In the genomic region with DNA sequence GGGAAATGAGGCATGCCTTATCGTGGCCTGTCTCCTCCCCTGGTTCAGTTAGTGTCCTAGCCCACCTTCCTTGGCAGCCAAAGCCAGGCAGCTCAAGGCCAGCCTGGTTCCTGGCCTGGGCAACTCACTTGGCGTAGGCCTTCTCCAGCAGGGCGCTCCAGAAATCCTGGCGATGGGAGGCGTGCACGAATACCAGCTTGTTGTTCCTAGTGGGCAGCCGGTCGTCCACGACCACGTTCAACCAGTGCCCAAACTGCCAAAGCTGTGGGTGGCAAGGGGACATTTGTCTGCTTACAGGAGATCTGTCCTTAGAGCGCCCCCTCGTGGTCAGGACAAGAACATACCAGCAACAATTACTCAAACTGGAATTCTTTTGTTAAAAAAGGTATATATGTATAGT, we compare ENCODE assay signal across 9 mouse cellular contexts. TPM values are rescaled to one million over a fixed set of nuclear protein-coding genes. Genes with fewer than 3 reads are reported as not detected.
DNase-seq lines count a peak whose midpoint lies in the region; ATAC-seq and TF ChIP-seq lines count a peak whose summit lies in the region.
"Had no signal": no experiment of that assay in that cellular context is flagged by ENCODE, and none has a peak within 500 bp of the region (broad histone marks: within the 10 kb centered on the region; RNA-seq: fewer than 3 reads in every experiment).

No protein-coding gene starts in this region.

- H3K4me1 ChIP-seq in forebrain, embryonic 16.5 days (replicated peaks; ENCODE audit: control insufficient read depth, insufficient read depth, low read length): no peaks in the 10 kb centered on the region
- H3K4me1 ChIP-seq in kidney, adult 2 months (ENCODE audit: control insufficient read depth, insufficient read depth, low read length): no peaks in the 10 kb centered on the region
- H3K4me1 ChIP-seq in liver, adult 2 months (ENCODE audit: control insufficient read depth, insufficient read depth, low read length): peaks cover 4% of the 10 kb centered on the region; the same call in 1 of the 2 replicates

- H3K27ac ChIP-seq in forebrain, embryonic 16.5 days (ENCODE audit: low read length): no peak overlapping the region
- no peak overlapping the region for H3K27ac ChIP-seq in kidney, adult 2 months (ENCODE audit: insufficient read depth, low read depth, low read length)
- H3K27ac ChIP-seq in liver, adult 2 months (replicated peaks; ENCODE audit: insufficient read depth, low read depth, low read length): no peak overlapping the region

- TF ChIP-seq CTCF in kidney, adult 2 months (conservative IDR thresholded peaks at IDR 0.05; ENCODE audit: insufficient read depth, insufficient read length, low read depth, low read length): peak; percentile 71
- peak; percentile 69 for TF ChIP-seq CTCF in liver, adult 2 months (IDR thresholded peaks at IDR 0.05; ENCODE audit: low read depth, low read length)

- 15% methylated on average over 12 of the region's 12 CpGs for WGBS in forebrain, embryonic 16.5 days
- WGBS in kidney, adult 2 months: 16% methylated on average over 12 of the region's 12 CpGs
- 28% methylated on average over 12 of the region's 12 CpGs for WGBS in liver, adult 2 months

- no peaks in the 10 kb centered on the region for H3K9me3 ChIP-seq in forebrain, embryonic 16.5 days (ENCODE audit: control insufficient read depth, low read length)

- H3K4me3 ChIP-seq in forebrain, embryonic 16.5 days (replicated peaks; ENCODE audit: low read length): no peak overlapping the region
- H3K4me3 ChIP-seq in kidney, adult 2 months (ENCODE audit: insufficient read depth, low read depth, low read length): no peak overlapping the region
- no peak overlapping the region for H3K4me3 ChIP-seq in liver, adult 2 months (ENCODE audit: insufficient read depth, low read depth, low read length)

- no peak overlapping the region for H3K9ac ChIP-seq in forebrain, embryonic 16.5 days (replicated peaks; ENCODE audit: low read depth, low read length)
- 0 out of 2 replicates have a peak overlapping the region, but pooled peaks have one; percentile 2 for H3K9ac ChIP-seq in liver, adult 2 months (ENCODE audit: low read depth, low read length)

- TF ChIP-seq POLR2A in kidney, adult 2 months (IDR thresholded peaks at IDR 0.05; ENCODE audit: low read depth, low read length): no peak
- no peak for TF ChIP-seq POLR2A in liver, adult 2 months (IDR thresholded peaks at IDR 0.05; ENCODE audit: extremely low read depth, insufficient read depth, low read length)

- H3K4me2 ChIP-seq in forebrain, embryonic 16.5 days (ENCODE audit: low read length): no peak overlapping the region

- peak; percentile 61 for DNase-seq in ovary, postnatal 14 days (ENCODE audit: low spot score)
- no peak for DNase-seq in ovary, postnatal 10 days (ENCODE audit: low spot score)
- DNase-seq in c-Kit-positive CD71-positive TER-119-positive erythroid progenitor cells, embryonic 14.5 days (ENCODE audit: low spot score): peak; percentile 61
- DNase-seq in kidney, adult 2 months: peak; percentile 63
- peak; percentile 45 for DNase-seq in liver, adult 2 months (ENCODE audit: extremely low read depth, low read depth, low spot score)
- peak; percentile 83 for DNase-seq in thymus, postnatal 14 days

- no peaks in the 10 kb centered on the region for H3K27me3 ChIP-seq in forebrain, embryonic 16.5 days (replicated peaks; ENCODE audit: control insufficient read depth, insufficient read depth, low read length)
- H3K27me3 ChIP-seq in kidney, adult 2 months (replicated peaks; ENCODE audit: control insufficient read depth, insufficient read depth, low read length): no peaks in the 10 kb centered on the region
- H3K27me3 ChIP-seq in liver, adult 2 months (ENCODE audit: control insufficient read depth, insufficient read depth, low read length): no peaks in the 10 kb centered on the region

- no peaks in the 10 kb centered on the region for H3K36me3 ChIP-seq in forebrain, embryonic 16.5 days (ENCODE audit: control insufficient read depth, insufficient read depth)
- no peaks in the 10 kb centered on the region for H3K36me3 ChIP-seq in kidney, adult 2 months (ENCODE audit: control insufficient read depth, insufficient read depth, low read length)
- no peaks in the 10 kb centered on the region for H3K36me3 ChIP-seq in liver, adult 2 months (ENCODE audit: control insufficient read depth, insufficient read depth, low read length)

- H3K79me2 ChIP-seq in liver, adult 2 months (ENCODE audit: control insufficient read depth, insufficient read depth, low read length): no peaks in the 10 kb centered on the region

- ATAC-seq in forebrain, embryonic 16.5 days: peak; percentile 31; the same call in 1 of the 2 replicates
- ATAC-seq in neutrophil, adult 5-6 weeks (ENCODE audit: extremely low read depth, insufficient number of reproducible peaks, low FRiP score, poor library complexity, severe bottlenecking): 0 out of 2 replicates have a peak, but pooled peaks have one; percentile 30

RNA-seq across cellular contexts. Expression of gene Capn11, which starts 16.4 kb away (rescaled TPM):
- polyA plus RNA-seq in forebrain, embryonic 16.5 days (2015; fragmentation: Nextera tagmentation; extraction: Ambion mirVana): 0.85 and 1.5 TPM in 2 replicates
- 0.04 and 0.16 TPM in 2 replicates for polyA plus RNA-seq in kidney, adult 2 months (2012; rRNA removed)
- total RNA-seq in liver, adult 2 months (2014; rRNA removed): 0.13 TPM in 1 of 2 replicates, not detected in the other
- 0.02 TPM in 1 of 2 replicates, not detected in the other for polyA plus RNA-seq in liver, adult 2 months (2012; rRNA removed)
- 1.1 and 1.5 TPM in 2 replicates for total RNA-seq in neutrophil, adult 5-6 weeks (2017)

RNA-seq across cellular contexts. Expression of gene Mymx, which starts 40.8 kb away (rescaled TPM):
- not detected in 2 replicates for polyA plus RNA-seq in forebrain, embryonic 16.5 days (2015; fragmentation: Nextera tagmentation; extraction: Ambion mirVana)
- 6.4 and 7.1 TPM in 2 replicates for polyA plus RNA-seq in kidney, adult 2 months (2012; rRNA removed)
- not detected in 2 replicates for total RNA-seq in liver, adult 2 months (2014; rRNA removed)
- not detected in 2 replicates for polyA plus RNA-seq in liver, adult 2 months (2012; rRNA removed)
- not detected in 2 replicates for total RNA-seq in neutrophil, adult 5-6 weeks (2017)
- polyA plus RNA-seq: gonadal fat pad, adult 2 months had no signal

RNA-seq across cellular contexts. Expression of gene Slc29a1, which starts 43.3 kb away (rescaled TPM):
- 79.7 and 85.1 TPM in 2 replicates for polyA plus RNA-seq in forebrain, embryonic 16.5 days (2015; fragmentation: Nextera tagmentation; extraction: Ambion mirVana)
- 89.5 and 90.4 TPM in 2 replicates for polyA plus RNA-seq in kidney, adult 2 months (2012; rRNA removed)
- total RNA-seq in liver, adult 2 months (2014; rRNA removed): 220 and 240 TPM in 2 replicates
- 618 and 693 TPM in 2 replicates for polyA plus RNA-seq in liver, adult 2 months (2012; rRNA removed)
- 3.7 and 5.9 TPM in 2 replicates for total RNA-seq in neutrophil, adult 5-6 weeks (2017)

RNA-seq across cellular contexts. Expression of gene Mrpl14, which starts 43.4 kb away (rescaled TPM):
- 93.4 and 112 TPM in 2 replicates for polyA plus RNA-seq in forebrain, embryonic 16.5 days (2015; fragmentation: Nextera tagmentation; extraction: Ambion mirVana)
- polyA plus RNA-seq in kidney, adult 2 months (2012; rRNA removed): 168 and 199 TPM in 2 replicates
- 86.3 and 111 TPM in 2 replicates for total RNA-seq in liver, adult 2 months (2014; rRNA removed)
- polyA plus RNA-seq in liver, adult 2 months (2012; rRNA removed): 224 and 259 TPM in 2 replicates
- 6.4 and 11.4 TPM in 2 replicates for total RNA-seq in neutrophil, adult 5-6 weeks (2017)

RNA-seq across cellular contexts. Expression of gene Tmem63b, which starts 44.0 kb away (rescaled TPM):
- polyA plus RNA-seq in forebrain, embryonic 16.5 days (2015; fragmentation: Nextera tagmentation; extraction: Ambion mirVana): 126 and 140 TPM in 2 replicates
- 77.9 and 90.1 TPM in 2 replicates for polyA plus RNA-seq in kidney, adult 2 months (2012; rRNA removed)
- total RNA-seq in liver, adult 2 months (2014; rRNA removed): 23.0 and 35.4 TPM in 2 replicates
- 98.6 and 99.2 TPM in 2 replicates for polyA plus RNA-seq in liver, adult 2 months (2012; rRNA removed)
- 21.2 and 22.0 TPM in 2 replicates for total RNA-seq in neutrophil, adult 5-6 weeks (2017)
